Mouse (Mus musculus): ENCODE measurements at regions not wholly inside any gene's neighbourhood (a gene's known extent, or its start where the extent isn't known, plus 50 kb on each side); places are given as distances from the start of the nearest gene placed in this dataset.

- no peak overlapping the region for H3K4me3 ChIP-seq (replicated peaks)
- no peaks in the 10 kb centered on the region for H3K4me1 ChIP-seq
- TF ChIP-seq GATA1 (IDR thresholded peaks at IDR 0.05; ENCODE audit: borderline replicate concordance, low read length) = no peak
- TF ChIP-seq FLI1 (IDR thresholded peaks at IDR 0.05; ENCODE audit: low read length) = no peak
- H3K27me3 ChIP-seq (replicated peaks) = no peaks in the 10 kb centered on the region
- no peaks in the 10 kb centered on the region for H3K9me3 ChIP-seq
- H3K36me3 ChIP-seq (replicated peaks; ENCODE audit: low read length) = no peaks in the 10 kb centered on the region
Measured at GRCm38 (mm10) chr13:42394572-42394971, 93.3 kb downstream of the Edn1 start.

GRCm38 (mm10) chr13:42401513-42401912, 100.2 kb downstream of the Edn1 start:
- no peaks in the 10 kb centered on the region for H3K36me3 ChIP-seq (replicated peaks; ENCODE audit: low read length)
- H3K4me3 ChIP-seq (replicated peaks) = no peak overlapping the region
- H3K4me1 ChIP-seq = no peaks in the 10 kb centered on the region
- TF ChIP-seq GATA1 (IDR thresholded peaks at IDR 0.05; ENCODE audit: borderline replicate concordance, low read length) = no peak
- no peaks in the 10 kb centered on the region for H3K9me3 ChIP-seq
- no peaks in the 10 kb centered on the region for H3K27me3 ChIP-seq (replicated peaks)

GRCm38 (mm10) chr13:42403231-42404020, 102.2 kb downstream of the Edn1 start:
- TF ChIP-seq GATA1 (IDR thresholded peaks at IDR 0.05; ENCODE audit: borderline replicate concordance, low read length) (no peak), FLI1 (IDR thresholded peaks at IDR 0.05; ENCODE audit: low read length) (no peak)
- Histone ChIP-seq H3K36me3 (replicated peaks; ENCODE audit: low read length) (no peaks in the 10 kb centered on the region), H3K9me3 (no peaks in the 10 kb centered on the region; the same call in 1 of the 2 replicates)

GRCm38 (mm10) chr13:42412652-42413282, 111.5 kb downstream of the Edn1 start:
- Histone ChIP-seq H3K4me3 (replicated peaks) (no peak overlapping the region), H3K36me3 (replicated peaks; ENCODE audit: low read length) (no peaks in the 10 kb centered on the region), H3K27me3 (replicated peaks) (no peaks in the 10 kb centered on the region), H3K4me1 (no peaks in the 10 kb centered on the region), H3K9me3 (peaks cover 9% of the 10 kb centered on the region; the same call in 1 of the 2 replicates)
- no peak for TF ChIP-seq FLI1 (IDR thresholded peaks at IDR 0.05; ENCODE audit: low read length)
- TF ChIP-seq GATA1 (IDR thresholded peaks at IDR 0.05; ENCODE audit: borderline replicate concordance, low read length) = no peak

More at GRCm38 (mm10) chr13:42403231-42404020, 102.2 kb downstream of the Edn1 start:
- no peaks in the 10 kb centered on the region for H3K4me1 ChIP-seq
- no peaks in the 10 kb centered on the region for H3K27me3 ChIP-seq (replicated peaks)
- H3K4me3 ChIP-seq (replicated peaks) = no peak overlapping the region

GRCm38 (mm10) chr13:42446921-42447320, 145.6 kb downstream of the Edn1 start:
- Histone ChIP-seq H3K9me3 (no peaks in the 10 kb centered on the region), H3K4me3 (replicated peaks) (no peak overlapping the region), H3K36me3 (replicated peaks; ENCODE audit: low read length) (no peaks in the 10 kb centered on the region), H3K4me1 (no peaks in the 10 kb centered on the region), H3K27me3 (replicated peaks) (no peaks in the 10 kb centered on the region)
- TF ChIP-seq GATA1 (IDR thresholded peaks at IDR 0.05; ENCODE audit: borderline replicate concordance, low read length) = no peak
- TF ChIP-seq FLI1 (IDR thresholded peaks at IDR 0.05; ENCODE audit: low read length) = no peak

- Histone ChIP-seq H3K27me3 (replicated peaks) (no peaks in the 10 kb centered on the region), H3K4me1 (no peaks in the 10 kb centered on the region)
Measured at GRCm38 (mm10) chr13:42453665-42454064, 152.4 kb downstream of the Edn1 start.

GRCm38 (mm10) chr13:42459892-42460291, 158.6 kb downstream of the Edn1 start:
- Histone ChIP-seq H3K4me1 (no peaks in the 10 kb centered on the region), H3K9me3 (peaks cover 4% of the 10 kb centered on the region; the same call in 1 of the 2 replicates), H3K36me3 (replicated peaks; ENCODE audit: low read length) (no peaks in the 10 kb centered on the region), H3K27me3 (replicated peaks) (no peaks in the 10 kb centered on the region), H3K4me3 (replicated peaks) (no peak overlapping the region)
- no peak for TF ChIP-seq FLI1 (IDR thresholded peaks at IDR 0.05; ENCODE audit: low read length)

More at GRCm38 (mm10) chr13:42453665-42454064, 152.4 kb downstream of the Edn1 start:
- H3K4me3 ChIP-seq (replicated peaks) = no peak overlapping the region
- no peaks in the 10 kb centered on the region for H3K9me3 ChIP-seq
- no peaks in the 10 kb centered on the region for H3K36me3 ChIP-seq (replicated peaks; ENCODE audit: low read length)
- no peak for TF ChIP-seq GATA1 (IDR thresholded peaks at IDR 0.05; ENCODE audit: borderline replicate concordance, low read length)
- no peak for TF ChIP-seq FLI1 (IDR thresholded peaks at IDR 0.05; ENCODE audit: low read length)

- Histone ChIP-seq H3K27me3 (replicated peaks) (no peaks in the 10 kb centered on the region), H3K4me3 (replicated peaks) (no peak overlapping the region), H3K4me1 (no peaks in the 10 kb centered on the region), H3K36me3 (replicated peaks; ENCODE audit: low read length) (no peaks in the 10 kb centered on the region), H3K9me3 (peaks cover 32% of the 10 kb centered on the region)
- no peak for TF ChIP-seq FLI1 (IDR thresholded peaks at IDR 0.05; ENCODE audit: low read length)
- no peak for TF ChIP-seq GATA1 (IDR thresholded peaks at IDR 0.05; ENCODE audit: borderline replicate concordance, low read length)
Measured at GRCm38 (mm10) chr13:42478825-42479224, 177.5 kb downstream of the Edn1 start.

- no peak for TF ChIP-seq FLI1 (IDR thresholded peaks at IDR 0.05; ENCODE audit: low read length)
- no peak for TF ChIP-seq GATA1 (IDR thresholded peaks at IDR 0.05; ENCODE audit: borderline replicate concordance, low read length)
Measured at GRCm38 (mm10) chr13:42490956-42491680, 189.3 kb upstream of the Phactr1 start.

GRCm38 (mm10) chr13:42494371-42494770, 186.1 kb upstream of the Phactr1 start:
- Histone ChIP-seq H3K36me3 (replicated peaks; ENCODE audit: low read length) (no peaks in the 10 kb centered on the region), H3K4me3 (replicated peaks) (no peak overlapping the region), H3K9me3 (no peaks in the 10 kb centered on the region), H3K27me3 (replicated peaks) (no peaks in the 10 kb centered on the region), H3K4me1 (no peaks in the 10 kb centered on the region)
- TF ChIP-seq FLI1 (IDR thresholded peaks at IDR 0.05; ENCODE audit: low read length) = no peak
- no peak for TF ChIP-seq GATA1 (IDR thresholded peaks at IDR 0.05; ENCODE audit: borderline replicate concordance, low read length)

More at GRCm38 (mm10) chr13:42490956-42491680, 189.3 kb upstream of the Phactr1 start:
- no peaks in the 10 kb centered on the region for H3K36me3 ChIP-seq (replicated peaks; ENCODE audit: low read length)
- H3K9me3 ChIP-seq = no peaks in the 10 kb centered on the region
- no peak overlapping the region for H3K4me3 ChIP-seq (replicated peaks)
- H3K4me1 ChIP-seq = no peaks in the 10 kb centered on the region
- H3K27me3 ChIP-seq (replicated peaks) = no peaks in the 10 kb centered on the region
